Mouse (Mus musculus) spleen, adult 2 months (tissue): Measurements from ENCODE around the gene Antxrl. TPM values are rescaled to one million over a fixed set of nuclear protein-coding genes. Genes with fewer than 3 reads are reported as not detected.

Experiments used
- DNase-seq, 2 experiments: peaks; one replicate each; pipeline versions ENCODE4 v3.0.0 to v3.0.0-alpha.2; 2012 to 2021; ENCODE audit warnings: low spot score in 2 of 2, low read depth in 1 of 2
- H3K27ac ChIP-seq: fragments of 200-500 bp; 2 replicates; pipeline ENCODE4 v1.5.1; 2012; ENCODE audit warnings: low read length, inconsistent platforms; ENCODE audit not compliant: insufficient read depth
- H3K27me3 ChIP-seq: fragments of 200-500 bp; 2 replicates; pipeline ENCODE4 v1.6.1; 2012; ENCODE audit warnings: mild to moderate bottlenecking, moderate library complexity, low read length, inconsistent platforms; ENCODE audit not compliant: control insufficient read depth, insufficient read depth
- H3K36me3 ChIP-seq: fragments of 200-500 bp; 2 replicates; pipeline ENCODE4 v1.6.1; 2012; ENCODE audit warnings: mild to moderate bottlenecking, low read length, inconsistent platforms; ENCODE audit not compliant: control insufficient read depth, insufficient read depth
- H3K4me1 ChIP-seq: fragments of 200-500 bp; 2 replicates; pipeline ENCODE4 v1.6.1; 2011; ENCODE audit warnings: inconsistent platforms; ENCODE audit not compliant: control insufficient read depth, insufficient read depth, insufficient read length
- H3K4me3 ChIP-seq: fragments of 200-500 bp; 2 replicates; pipeline ENCODE4 v1.5.1; 2011; ENCODE audit warnings: mild to moderate bottlenecking, inconsistent platforms; ENCODE audit not compliant: insufficient read depth, insufficient read length; ENCODE audit errors: extremely low read depth
- CTCF ChIP-seq: fragments of 200-500 bp; IDR thresholded peaks from 2 replicates; pipeline ENCODE4 v1.5.1; 2011; ENCODE audit warnings: mild to moderate bottlenecking, inconsistent platforms; ENCODE audit not compliant: insufficient read depth, insufficient read length, insufficient replicate concordance; ENCODE audit errors: extremely low read depth
- POLR2A ChIP-seq: fragments of 200-500 bp; IDR thresholded peaks from 2 replicates; pipeline ENCODE4 v1.6.1; 2011; ENCODE audit warnings: low read depth, low read length, inconsistent platforms
- WGBS: fragments of 180-500 bp; shearing (Covaris S2); methylation state at CpG from one replicate; pipeline ENCODE4 v1.1.7; 2018; 5-methylcytosine and 5-hydroxymethylcytosine counted together
- polyA plus RNA-seq: library from polyadenylated mRNA; depleted of rRNA; stranded (reverse); fragments of >200 nt; gene quantifications from 2 replicates; pipeline ENCODE4 v1.2.3, GENCODE M21; 2012; rRNA removed

The Antxrl gene
- not detected in 2 replicates for polyA plus RNA-seq

DNA sequence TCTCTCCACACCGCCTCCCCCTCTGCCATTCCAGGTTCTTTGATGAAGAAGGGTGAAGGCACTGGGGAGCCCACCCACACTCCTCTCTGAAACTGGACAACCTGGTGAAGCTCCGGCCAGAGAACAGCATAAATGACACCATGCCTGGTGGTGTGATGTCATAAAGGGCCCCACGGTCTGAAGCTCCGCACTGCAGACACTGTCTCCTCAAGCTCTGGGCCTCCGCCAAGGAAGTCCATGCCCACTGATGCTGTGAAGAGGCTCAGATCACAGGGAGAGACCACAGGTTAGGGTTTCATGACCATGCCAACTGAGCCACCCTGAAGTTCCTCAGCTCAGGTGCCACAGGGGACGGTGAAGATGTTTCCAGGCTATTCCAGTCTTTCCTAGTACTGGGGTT is at the start of gene Antxrl:
Gene Antxrl, plus strand, starts transcription at position 192 of the 400 bp plus-strand sequence.
- DNase-seq = no peak
- Histone ChIP-seq H3K4me1 (no peaks in the 10 kb centered on the region), H3K27me3 (no peaks in the 10 kb centered on the region), H3K27ac (no peak within 1 kb of the TSS), H3K4me3 (no peak within 1 kb of the TSS), H3K36me3 (no peaks in the 10 kb centered on the region)
- WGBS = 92% methylated on average over 6 of the region's 6 CpGs
- TF ChIP-seq POLR2A (no peak), CTCF (no peak)

DNA sequence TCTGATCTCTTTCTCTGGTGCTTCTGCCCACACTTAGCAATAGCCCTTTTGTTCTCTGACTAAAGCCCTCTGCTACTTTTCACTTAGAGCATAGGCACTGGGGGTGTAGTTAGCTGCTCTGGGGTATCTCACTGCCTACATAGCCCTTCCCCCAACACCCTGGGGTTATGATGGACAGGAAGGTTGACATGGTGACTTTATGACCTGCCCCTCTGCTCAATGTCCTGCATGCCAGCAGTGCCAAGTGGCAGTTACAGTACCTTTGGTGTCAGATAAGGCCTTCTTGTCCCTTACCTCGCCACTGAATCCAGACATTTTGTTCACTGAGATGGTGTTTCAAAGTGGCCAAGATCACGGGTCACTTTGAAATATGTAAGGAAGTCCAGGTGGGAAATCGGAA is 37.4 kb upstream of the Antxrl start, which contains the start of gene Gm30083:
Gene Gm30083, minus strand, starts transcription at position 120 of the 400 bp plus-strand sequence.
- no peaks in the 10 kb centered on the region for H3K36me3 ChIP-seq
- DNase-seq = no peak
- no peak within 1 kb of the TSS for H3K27ac ChIP-seq
- TF ChIP-seq POLR2A = no peak
- H3K4me1 ChIP-seq = no peaks in the 10 kb centered on the region
- no peaks in the 10 kb centered on the region for H3K27me3 ChIP-seq
- H3K4me3 ChIP-seq = no peak within 1 kb of the TSS
- 88% methylated on average over 3 of the region's 3 CpGs for WGBS

DNA sequence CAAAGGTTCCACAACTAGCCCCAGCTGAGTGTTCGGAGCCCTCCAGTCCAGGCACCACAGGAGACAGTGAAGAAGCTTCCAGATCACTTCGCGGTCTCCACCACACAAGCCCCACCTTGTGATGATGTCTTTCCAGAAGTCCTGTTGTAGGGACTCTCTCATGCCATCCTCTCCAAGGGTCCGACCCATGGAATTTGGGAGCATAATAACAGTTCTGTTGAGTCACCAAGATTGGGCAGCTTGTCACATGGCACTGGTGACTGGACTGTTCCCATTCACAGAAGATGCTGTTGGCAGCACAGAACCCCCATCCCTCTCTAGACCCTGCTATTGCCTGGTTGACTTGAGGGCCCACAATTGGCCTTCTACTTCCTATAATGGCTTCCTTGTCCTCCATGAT is 36.1 kb upstream of the Antxrl start, which contains the start of gene Gm5460:
Gene Gm5460, plus strand, starts transcription at position 378 of the 400 bp plus-strand sequence.
- no peak for TF ChIP-seq CTCF
- TF ChIP-seq POLR2A = no peak
- Histone ChIP-seq H3K27ac (no peak within 1 kb of the TSS), H3K4me1 (no peaks in the 10 kb centered on the region), H3K36me3 (no peaks in the 10 kb centered on the region), H3K27me3 (no peaks in the 10 kb centered on the region), H3K4me3 (no peak within 1 kb of the TSS)
- no peak for DNase-seq
- 88% methylated on average over 4 of the region's 4 CpGs for WGBS

DNA sequence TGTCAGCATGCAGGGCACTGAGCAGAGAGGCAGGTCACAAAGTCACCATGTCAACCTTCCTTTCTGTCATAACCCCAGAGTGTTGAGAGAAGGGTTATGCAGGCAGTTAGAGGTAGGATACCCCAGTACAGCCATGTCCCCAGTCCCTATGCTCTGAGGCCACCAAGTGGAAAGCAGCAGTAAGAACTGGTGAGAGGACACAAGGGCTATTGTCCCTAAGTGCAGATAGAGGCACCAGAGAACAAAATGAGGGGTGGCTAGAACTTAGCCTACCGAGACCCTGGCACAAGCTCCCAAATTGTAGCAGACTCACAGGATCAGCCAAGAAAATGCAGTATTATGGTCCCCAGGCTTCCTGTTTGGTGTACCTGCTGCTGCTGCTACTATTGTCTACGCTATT is 35.6 kb upstream of the Antxrl start:
- DNase-seq = no peak
- TF ChIP-seq CTCF (no peak), POLR2A (no peak)

DNA sequence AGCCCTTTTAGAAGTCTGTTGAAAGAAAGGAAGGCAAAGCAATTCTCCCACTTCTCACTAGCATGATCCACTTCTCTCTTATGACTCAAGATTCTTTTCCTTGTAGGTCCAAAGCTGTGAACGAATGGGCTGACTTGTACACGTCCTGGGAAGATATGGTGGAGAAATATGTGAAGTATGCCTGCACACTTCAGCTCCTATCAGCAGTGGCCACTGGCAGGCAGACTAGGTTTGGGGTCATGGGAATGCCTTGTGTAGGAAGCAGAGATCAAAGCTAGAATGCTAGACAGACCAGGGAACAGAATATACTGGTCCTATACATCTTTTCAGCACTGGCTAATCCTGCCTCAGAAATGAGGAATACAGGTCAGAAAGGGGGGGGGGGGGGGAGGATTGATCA is 25.8 kb upstream of the Antxrl start:
- Histone ChIP-seq H3K4me3 (no peak overlapping the region), H3K27me3 (no peaks in the 10 kb centered on the region), H3K4me1 (no peaks in the 10 kb centered on the region), H3K27ac (no peak overlapping the region), H3K36me3 (no peaks in the 10 kb centered on the region)
- DNase-seq = no peak
- WGBS = 80% methylated on average over 2 of the region's 2 CpGs
- no peak for TF ChIP-seq POLR2A
- TF ChIP-seq CTCF = no peak

More for the DNA sequence above, 35.6 kb upstream of the Antxrl start:
- WGBS = 80% methylated on average over 2 of the region's 2 CpGs
- Histone ChIP-seq H3K27me3 (no peaks in the 10 kb centered on the region), H3K4me3 (no peak overlapping the region), H3K36me3 (no peaks in the 10 kb centered on the region), H3K4me1 (no peaks in the 10 kb centered on the region), H3K27ac (no peak overlapping the region)

DNA sequence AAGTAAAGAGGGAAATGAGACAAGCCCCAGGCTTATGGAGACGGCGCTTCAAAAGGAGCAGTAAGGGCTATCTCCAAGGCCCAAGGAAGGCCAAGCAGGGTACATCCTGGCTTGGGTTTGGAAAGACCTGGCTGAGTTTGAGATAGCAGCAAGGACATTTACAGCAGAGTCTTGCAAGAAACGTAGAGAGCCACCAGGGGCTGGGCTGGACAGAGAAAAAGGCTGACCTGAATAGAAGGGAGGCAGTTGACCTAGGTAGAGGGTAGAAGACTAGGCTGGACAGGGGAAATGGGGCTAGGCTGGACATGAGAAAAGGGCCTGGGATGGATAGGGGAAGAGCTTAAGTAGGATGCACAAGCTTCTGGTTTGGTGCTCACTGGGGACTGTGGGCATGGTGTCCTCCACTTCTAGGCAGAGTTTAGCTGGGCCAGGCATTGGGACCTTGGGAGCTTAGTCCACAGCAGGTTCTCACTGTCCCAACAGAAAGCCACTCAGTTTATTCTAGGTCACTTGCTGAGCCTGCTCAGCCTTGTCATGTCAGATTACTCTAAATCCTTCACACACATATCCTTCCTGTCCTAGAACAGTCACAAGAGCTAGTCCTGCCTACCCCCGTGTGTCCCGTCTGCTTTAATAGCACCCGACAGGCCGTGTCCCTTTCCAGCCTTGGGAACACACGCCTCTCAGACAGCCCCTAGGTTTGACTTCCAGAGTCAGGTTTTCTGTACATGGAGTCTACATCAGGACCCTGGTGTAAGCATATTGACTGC is 18.5 kb upstream of the Antxrl start:
- TF ChIP-seq CTCF (no peak), POLR2A (no peak)
- H3K27ac ChIP-seq = no peak overlapping the region
- no peaks in the 10 kb centered on the region for H3K4me1 ChIP-seq

DNA sequence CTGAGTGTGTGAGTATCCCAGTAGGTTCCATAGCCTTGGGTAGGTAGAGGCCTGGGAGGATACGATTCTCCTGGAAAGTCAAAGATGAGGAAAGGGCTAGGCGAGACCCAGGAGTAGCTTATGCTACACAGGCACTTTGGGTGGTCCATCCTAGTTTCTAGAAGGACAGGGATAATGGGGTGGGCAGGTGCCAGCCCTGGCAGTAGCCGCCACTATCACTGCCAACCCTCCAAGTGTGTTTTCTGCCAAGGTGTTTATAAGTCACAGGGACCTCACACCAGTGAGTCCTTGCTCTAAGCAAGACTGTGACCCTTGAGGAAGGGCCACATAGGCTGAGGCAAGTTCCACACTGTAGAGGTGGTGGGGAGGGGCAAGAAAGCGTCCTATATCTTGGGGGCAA is 11.3 kb upstream of the Antxrl start:
- WGBS = 78% methylated on average over 4 of the region's 4 CpGs
- Histone ChIP-seq H3K4me1 (no peaks in the 10 kb centered on the region), H3K4me3 (no peak overlapping the region), H3K27me3 (no peaks in the 10 kb centered on the region), H3K27ac (no peak overlapping the region), H3K36me3 (no peaks in the 10 kb centered on the region)
- DNase-seq = no peak
- TF ChIP-seq CTCF (no peak), POLR2A (no peak)

More for the DNA sequence above, 18.5 kb upstream of the Antxrl start:
- H3K4me3 ChIP-seq = no peak overlapping the region
- 88% methylated on average over 8 of the region's 8 CpGs for WGBS
- H3K36me3 ChIP-seq = no peaks in the 10 kb centered on the region
- H3K27me3 ChIP-seq = no peaks in the 10 kb centered on the region
- no peak for DNase-seq
